Mouse (Mus musculus) C2C12 (cell line): ENCODE results near the gene 1110004F10Rik.

Experiments
- CTCF ChIP-seq: IDR thresholded peaks from one replicate; pipeline ENCODE4 v1.5.1; 2011; ENCODE audit not compliant: control insufficient read depth, insufficient read depth, insufficient read length
- MAX ChIP-seq: IDR thresholded peaks from one replicate; pipeline ENCODE4 v1.6.1; 2011; ENCODE audit warnings: mild to moderate bottlenecking, control low read depth
- USF1 ChIP-seq: IDR thresholded peaks from one replicate; pipeline ENCODE4 v1.6.1; 2011; ENCODE audit warnings: low read depth, mild to moderate bottlenecking, control low read depth, moderate library complexity

DNA sequence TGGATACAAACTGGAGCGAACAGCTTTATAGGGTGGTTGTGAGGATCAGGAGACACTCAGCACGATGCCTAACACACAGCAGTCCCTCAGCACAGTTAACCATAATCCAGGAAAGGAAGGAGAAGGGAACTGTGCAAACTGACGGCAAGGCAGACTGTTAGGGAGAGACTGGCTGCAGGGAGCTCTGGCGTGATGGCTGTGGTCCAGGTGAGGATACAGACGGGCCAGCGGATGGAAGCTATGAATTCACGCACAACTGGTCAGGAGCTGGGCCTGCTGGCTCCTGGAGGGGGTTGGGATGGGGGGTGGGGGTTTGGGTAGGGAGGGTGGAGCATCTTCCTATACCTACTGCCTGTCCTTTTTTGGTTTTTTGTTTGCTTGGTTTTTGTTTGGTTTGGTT lies 86.5 kb downstream of the 1110004F10Rik start:
- no peak for TF ChIP-seq CTCF
- no peak for TF ChIP-seq MAX
- no peak for TF ChIP-seq USF1
